20 mouse cellular contexts compared by ENCODE assay signal in genomic region chr2:69294508-69294907, GRCm38 (mm10). TPM values are rescaled to one million over a fixed set of nuclear protein-coding genes. Genes with fewer than 3 reads are reported as not detected.
"Had no signal": no experiment of that assay in that cellular context is flagged by ENCODE, and none has a peak within 500 bp of the region (broad histone marks: within the 10 kb centered on the region; RNA-seq: fewer than 3 reads in every experiment).

No protein-coding gene starts in this region.

- H3K36me3 ChIP-seq: neural tube, embryonic 13.5 days; neural tube, embryonic 15.5 days; stomach, embryonic 15.5 days had no signal

- H3K4me3 ChIP-seq: neural tube, embryonic 13.5 days; neural tube, embryonic 15.5 days; stomach, embryonic 15.5 days had no signal

- H3K27me3 ChIP-seq: neural tube, embryonic 13.5 days; neural tube, embryonic 15.5 days; stomach, embryonic 15.5 days had no signal

- H3K4me2 ChIP-seq: neural tube, embryonic 13.5 days; neural tube, embryonic 15.5 days; stomach, embryonic 15.5 days had no signal

- H3K9me3 ChIP-seq: neural tube, embryonic 13.5 days; neural tube, embryonic 15.5 days; stomach, embryonic 15.5 days had no signal

- DNase-seq: retina, postnatal 1 day; right cerebral cortex, adult 18-20 months; right cerebral cortex, postnatal 14 days; right cerebral cortex, postnatal 25 days; right cerebral cortex, postnatal 4 days; spleen, adult 18-20 months; thymus, adult 18-20 months; thymus, adult 2 months; thymus, postnatal 14 days; thymus, postnatal 25 days; thymus, postnatal 36 days; thymus, postnatal 4 days had no signal

- H3K9ac ChIP-seq: neural tube, embryonic 13.5 days; neural tube, embryonic 15.5 days; stomach, embryonic 15.5 days had no signal

- H3K27ac ChIP-seq: neural tube, embryonic 13.5 days; neural tube, embryonic 15.5 days; stomach, embryonic 15.5 days; stomach, postnatal 0 days had no signal

- H3K4me1 ChIP-seq: neural tube, embryonic 13.5 days; neural tube, embryonic 15.5 days; stomach, embryonic 15.5 days had no signal

RNA-seq across cellular contexts. Expression of gene Abcb11, which starts 47.9 kb away (rescaled TPM):
- polyA plus RNA-seq: neural tube, embryonic 13.5 days; neural tube, embryonic 14.5 days; small intestine, adult 2 months; spleen, adult 2 months; stomach, embryonic 14.5 days had no signal
